Mouse (Mus musculus): ENCODE measurements at regions not wholly inside any gene's neighbourhood (a gene's known extent, or its start where the extent isn't known, plus 50 kb on each side); places are given as distances from the start of the nearest gene placed in this dataset.

- H3K36me3 ChIP-seq (ENCODE audit: control insufficient read depth, insufficient read depth), result no peaks in the 10 kb centered on the region
- H3ac ChIP-seq (ENCODE audit: control insufficient read depth, insufficient read length), result no peak overlapping the region
- no peak overlapping the region for H3K4me3 ChIP-seq
- no peaks in the 10 kb centered on the region for H3K79me2 ChIP-seq (ENCODE audit: control insufficient read depth, insufficient read depth)
- H3K27me3 ChIP-seq (ENCODE audit: control insufficient read depth, insufficient read depth, insufficient read length), result no peaks in the 10 kb centered on the region
- TF ChIP-seq CEBPB (IDR thresholded peaks at IDR 0.05; ENCODE audit: insufficient read depth, poor library complexity, severe bottlenecking) (no peak), POLR2A (IDR thresholded peaks at IDR 0.05; ENCODE audit: insufficient read length, low read depth) (no peak), E2F4 (IDR thresholded peaks at IDR 0.05; ENCODE audit: insufficient read depth) (no peak), SRF (IDR thresholded peaks at IDR 0.05; ENCODE audit: control insufficient read depth, insufficient read length, low read depth) (no peak), TCF3 (IDR thresholded peaks at IDR 0.05; ENCODE audit: insufficient read length, low read depth) (no peak), USF1 (IDR thresholded peaks at IDR 0.05; ENCODE audit: low read depth) (no peak), MYOD1 (IDR thresholded peaks at IDR 0.05; ENCODE audit: control insufficient read depth in 1 of 3, insufficient read length in 2 of 3, low read depth in 2 of 3) (no peak), POLR2AphosphoS2 (IDR thresholded peaks at IDR 0.05; ENCODE audit: insufficient read length, low read depth) (no peak), MYOG (IDR thresholded peaks at IDR 0.05; ENCODE audit: control insufficient read depth in 1 of 3, insufficient read depth in 1 of 3, insufficient read length in 2 of 3, low read depth in 2 of 3) (no peak), REST (IDR thresholded peaks at IDR 0.05; ENCODE audit: insufficient read depth, insufficient read length) (no peak), MAX (IDR thresholded peaks at IDR 0.05; ENCODE audit: low read depth) (no peak), TCF12 (IDR thresholded peaks at IDR 0.05; ENCODE audit: insufficient read depth, poor library complexity, severe bottlenecking) (no peak)
- H3K4me2 ChIP-seq (ENCODE audit: low read depth), result no peak overlapping the region
These were observed 382.0 kb upstream of the Zic4 start for GRCm38 (mm10) chr9:90980023-90980802.

- H3K4me2 ChIP-seq (ENCODE audit: low read depth), result no peak overlapping the region
- no peak overlapping the region for H3K4me3 ChIP-seq
- no peaks in the 10 kb centered on the region for H3K36me3 ChIP-seq (ENCODE audit: control insufficient read depth, insufficient read depth)
- H3ac ChIP-seq (ENCODE audit: control insufficient read depth, insufficient read length), result no peak overlapping the region
- H3K79me2 ChIP-seq (ENCODE audit: control insufficient read depth, insufficient read depth), result no peaks in the 10 kb centered on the region
- H3K27me3 ChIP-seq (ENCODE audit: control insufficient read depth, insufficient read depth, insufficient read length), result no peaks in the 10 kb centered on the region
- TF ChIP-seq USF1 (IDR thresholded peaks at IDR 0.05; ENCODE audit: low read depth), result no peak
- no peak for TF ChIP-seq TCF3 (IDR thresholded peaks at IDR 0.05; ENCODE audit: insufficient read length, low read depth)
- TF ChIP-seq REST (IDR thresholded peaks at IDR 0.05; ENCODE audit: insufficient read depth, insufficient read length), result no peak
- TF ChIP-seq TCF12 (IDR thresholded peaks at IDR 0.05; ENCODE audit: insufficient read depth, poor library complexity, severe bottlenecking), result no peak
- TF ChIP-seq POLR2AphosphoS2 (IDR thresholded peaks at IDR 0.05; ENCODE audit: insufficient read length, low read depth), result no peak
- no peak for TF ChIP-seq CEBPB (IDR thresholded peaks at IDR 0.05; ENCODE audit: insufficient read depth, poor library complexity, severe bottlenecking)
- no peak for TF ChIP-seq MYOG (IDR thresholded peaks at IDR 0.05; ENCODE audit: control insufficient read depth in 1 of 3, insufficient read depth in 1 of 3, insufficient read length in 2 of 3, low read depth in 2 of 3)
- TF ChIP-seq SRF (IDR thresholded peaks at IDR 0.05; ENCODE audit: control insufficient read depth, insufficient read length, low read depth), result no peak
- TF ChIP-seq E2F4 (IDR thresholded peaks at IDR 0.05; ENCODE audit: insufficient read depth), result no peak
- TF ChIP-seq MAX (IDR thresholded peaks at IDR 0.05; ENCODE audit: low read depth), result no peak
- TF ChIP-seq MYOD1 (IDR thresholded peaks at IDR 0.05; ENCODE audit: control insufficient read depth in 1 of 3, insufficient read length in 2 of 3, low read depth in 2 of 3), result no peak
- no peak for TF ChIP-seq POLR2A (IDR thresholded peaks at IDR 0.05; ENCODE audit: insufficient read length, low read depth)
These were observed 363.0 kb upstream of the Zic4 start for GRCm38 (mm10) chr9:90999178-90999577.

- no peaks in the 10 kb centered on the region for H3K79me2 ChIP-seq (ENCODE audit: control insufficient read depth, insufficient read depth)
- TF ChIP-seq SRF (IDR thresholded peaks at IDR 0.05; ENCODE audit: control insufficient read depth, insufficient read length, low read depth) (no peak), TCF3 (IDR thresholded peaks at IDR 0.05; ENCODE audit: insufficient read length, low read depth) (no peak), POLR2A (IDR thresholded peaks at IDR 0.05; ENCODE audit: insufficient read length, low read depth) (no peak)
- H3K4me3 ChIP-seq, result no peak overlapping the region
- peak overlapping the region; percentile 66 for H3K4me2 ChIP-seq (ENCODE audit: low read depth)
- H3ac ChIP-seq (ENCODE audit: control insufficient read depth, insufficient read length), result no peak overlapping the region
- no peaks in the 10 kb centered on the region for H3K27me3 ChIP-seq (ENCODE audit: control insufficient read depth, insufficient read depth, insufficient read length)
- no peaks in the 10 kb centered on the region for H3K36me3 ChIP-seq (ENCODE audit: control insufficient read depth, insufficient read depth)
These were observed 358.0 kb upstream of the Zic4 start for GRCm38 (mm10) chr9:91004214-91004613.

- Histone ChIP-seq H3K79me2 (ENCODE audit: control insufficient read depth, insufficient read depth) (no peaks in the 10 kb centered on the region), H3K36me3 (ENCODE audit: control insufficient read depth, insufficient read depth) (no peaks in the 10 kb centered on the region), H3K4me3 (no peak overlapping the region), H3K27me3 (ENCODE audit: control insufficient read depth, insufficient read depth, insufficient read length) (no peaks in the 10 kb centered on the region), H3K4me2 (ENCODE audit: low read depth) (no peak overlapping the region), H3ac (ENCODE audit: control insufficient read depth, insufficient read length) (no peak overlapping the region)
- no peak for TF ChIP-seq USF1 (IDR thresholded peaks at IDR 0.05; ENCODE audit: low read depth)
- TF ChIP-seq E2F4 (IDR thresholded peaks at IDR 0.05; ENCODE audit: insufficient read depth), result no peak
- TF ChIP-seq CEBPB (IDR thresholded peaks at IDR 0.05; ENCODE audit: insufficient read depth, poor library complexity, severe bottlenecking), result no peak
- no peak for TF ChIP-seq MYOG (IDR thresholded peaks at IDR 0.05; ENCODE audit: control insufficient read depth in 1 of 3, insufficient read depth in 1 of 3, insufficient read length in 2 of 3, low read depth in 2 of 3)
- no peak for TF ChIP-seq MYOD1 (IDR thresholded peaks at IDR 0.05; ENCODE audit: control insufficient read depth in 1 of 3, insufficient read length in 2 of 3, low read depth in 2 of 3)
- no peak for TF ChIP-seq TCF12 (IDR thresholded peaks at IDR 0.05; ENCODE audit: insufficient read depth, poor library complexity, severe bottlenecking)
- no peak for TF ChIP-seq TCF3 (IDR thresholded peaks at IDR 0.05; ENCODE audit: insufficient read length, low read depth)
- no peak for TF ChIP-seq SRF (IDR thresholded peaks at IDR 0.05; ENCODE audit: control insufficient read depth, insufficient read length, low read depth)
- TF ChIP-seq MAX (IDR thresholded peaks at IDR 0.05; ENCODE audit: low read depth), result no peak
- TF ChIP-seq REST (IDR thresholded peaks at IDR 0.05; ENCODE audit: insufficient read depth, insufficient read length), result no peak
- no peak for TF ChIP-seq POLR2AphosphoS2 (IDR thresholded peaks at IDR 0.05; ENCODE audit: insufficient read length, low read depth)
- TF ChIP-seq POLR2A (IDR thresholded peaks at IDR 0.05; ENCODE audit: insufficient read length, low read depth), result no peak
These were observed 321.7 kb upstream of the Zic4 start for GRCm38 (mm10) chr9:91040546-91040945.
